Mouse (Mus musculus) C2C12 (cell line): ENCODE measurements around the gene Itih4.

Experiments
- CEBPB ChIP-seq: IDR thresholded peaks from one replicate; pipeline ENCODE4 v1.6.1; 2011; ENCODE audit warnings: low read depth, mild to moderate bottlenecking, control low read depth, moderate library complexity
- CTCF ChIP-seq: IDR thresholded peaks from one replicate; pipeline ENCODE4 v1.5.1; 2011; ENCODE audit not compliant: control insufficient read depth, insufficient read depth, insufficient read length
- FOSL1 ChIP-seq: IDR thresholded peaks from one replicate; pipeline ENCODE4 v1.8.0; 2011; ENCODE audit warnings: mild to moderate bottlenecking, low read length; ENCODE audit not compliant: poor library complexity, insufficient read depth, severe bottlenecking
- MAX ChIP-seq: IDR thresholded peaks from one replicate; pipeline ENCODE4 v1.6.1; 2011; ENCODE audit warnings: mild to moderate bottlenecking, control low read depth
- MYOD1 ChIP-seq: IDR thresholded peaks from one replicate; pipeline ENCODE4 v1.6.1; 2011; ENCODE audit warnings: low read depth; ENCODE audit not compliant: control insufficient read depth, insufficient read length
- MYOG ChIP-seq: IDR thresholded peaks from one replicate; pipeline ENCODE4 v1.6.1; 2011; ENCODE audit not compliant: control insufficient read depth, insufficient read length; ENCODE audit errors: extremely low read depth
- USF1 ChIP-seq: IDR thresholded peaks from one replicate; pipeline ENCODE4 v1.6.1; 2011; ENCODE audit warnings: low read depth, mild to moderate bottlenecking, control low read depth, moderate library complexity

DNA sequence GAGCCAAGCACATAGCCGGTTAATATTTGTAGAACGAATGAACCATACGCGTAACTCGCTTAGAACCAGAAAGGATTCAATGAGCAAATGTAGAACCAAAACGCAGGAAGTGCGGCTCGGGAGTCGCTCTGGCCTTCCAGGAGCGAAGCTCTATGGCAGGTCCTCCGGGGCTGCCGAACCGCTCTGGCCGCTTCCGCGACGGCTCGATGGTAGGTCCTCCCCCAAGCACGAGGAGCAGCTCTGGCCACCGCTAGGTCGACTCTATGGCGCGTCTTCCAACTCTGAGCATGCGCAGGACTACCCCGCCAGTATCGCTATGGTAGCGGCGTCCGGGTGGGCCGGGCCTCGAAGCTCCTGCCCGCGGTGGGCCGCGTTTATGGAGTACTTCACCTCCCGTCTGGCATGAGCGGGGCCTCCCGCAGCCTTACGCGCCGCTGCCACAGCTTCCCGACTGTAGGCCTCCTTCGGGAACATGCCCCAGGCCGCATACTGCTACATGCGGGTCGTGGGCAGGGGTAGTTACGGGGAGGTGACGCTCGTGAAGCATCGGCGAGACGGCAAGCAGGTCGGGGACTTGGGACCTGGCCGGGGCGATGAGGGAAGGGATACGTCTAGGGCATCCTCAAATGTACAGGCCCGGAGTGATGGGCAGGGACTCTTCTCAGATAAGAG, 65.0 kb downstream of the Itih4 start, which contains the start of gene Nek4:
- TF ChIP-seq CTCF = no peak
- no peak for TF ChIP-seq USF1
- TF ChIP-seq MYOG = no peak
- TF ChIP-seq FOSL1 = no peak
- peak; percentile 94 for TF ChIP-seq MAX
- TF ChIP-seq CEBPB = no peak
- no peak for TF ChIP-seq MYOD1
